Mouse (Mus musculus) adrenal gland, adult 8-10 months (tissue): ENCODE data around the gene Akap6. TPM values are rescaled to one million over a fixed set of nuclear protein-coding genes. Genes with fewer than 3 reads are reported as not detected.

ENCODE experiments used
- DNase-seq: peaks from one replicate; pipeline ENCODE4 v3.0.0; 2022
- total RNA-seq, 4 experiments: library from RNA; stranded (reverse); gene quantifications; 2 replicates each; pipeline ENCODE4 v1.2.4; 2022

Gene Akap6
- total RNA-seq, 4 experiments from 2014 or later: 2.4 to 6.1 (median 4.5) TPM

GRCm38 (mm10) chr12:52848519-52848855 is 149.3 kb downstream of the Akap6 start:
- no peak for DNase-seq

GRCm38 (mm10) chr12:52849297-52849696 is 150.1 kb downstream of the Akap6 start:
- no peak for DNase-seq

GRCm38 (mm10) chr12:52850332-52851036 is 151.3 kb downstream of the Akap6 start:
- DNase-seq: no peak

GRCm38 (mm10) chr12:52851221-52851620 is 152.0 kb downstream of the Akap6 start:
- no peak for DNase-seq

GRCm38 (mm10) chr12:52854236-52854679 is 155.1 kb downstream of the Akap6 start:
- no peak for DNase-seq

GRCm38 (mm10) chr12:52856104-52856503 is 156.9 kb downstream of the Akap6 start:
- DNase-seq: no peak

GRCm38 (mm10) chr12:52857306-52857705 is 158.1 kb downstream of the Akap6 start:
- no peak for DNase-seq

- no peak for DNase-seq
These were observed 162.7 kb downstream of the Akap6 start for GRCm38 (mm10) chr12:52861922-52862321.

GRCm38 (mm10) chr12:52868000-52868624 is 168.9 kb downstream of the Akap6 start:
- DNase-seq: no peak

- DNase-seq: no peak
These were observed 172.4 kb downstream of the Akap6 start for GRCm38 (mm10) chr12:52871604-52872003.

GRCm38 (mm10) chr12:52874332-52874923 is 175.2 kb downstream of the Akap6 start:
- DNase-seq: no peak

GRCm38 (mm10) chr12:52876065-52876464 is 176.9 kb downstream of the Akap6 start:
- DNase-seq: no peak

GRCm38 (mm10) chr12:52876978-52877769 is 178.0 kb downstream of the Akap6 start:
- no peak for DNase-seq

GRCm38 (mm10) chr12:52879324-52879723 is 180.1 kb downstream of the Akap6 start:
- DNase-seq: no peak

GRCm38 (mm10) chr12:52892519-52892918 is 193.3 kb downstream of the Akap6 start:
- DNase-seq: no peak

- no peak for DNase-seq
These were observed 194.6 kb downstream of the Akap6 start for GRCm38 (mm10) chr12:52893656-52894405.

- peak; percentile 54 for DNase-seq
These were observed 196.7 kb downstream of the Akap6 start for GRCm38 (mm10) chr12:52895672-52896460.

- DNase-seq: no peak
These were observed 197.6 kb downstream of the Akap6 start for GRCm38 (mm10) chr12:52896785-52897184.

GRCm38 (mm10) chr12:52898130-52898529 is 198.9 kb downstream of the Akap6 start:
- DNase-seq: no peak

- DNase-seq: no peak
These were observed 204.9 kb downstream of the Akap6 start for GRCm38 (mm10) chr12:52904046-52904445.

- DNase-seq: no peak
These were observed 209.4 kb downstream of the Akap6 start for GRCm38 (mm10) chr12:52908448-52909066.
